Mouse (Mus musculus) embryo, embryonic 9.5 days (tissue): ENCODE data around the gene Gm26558.
A peak's percentile ranks its signal among the peaks of the same experiment; 100 is the strongest.

Experiments
- DNase-seq: peaks from one replicate; pipeline ENCODE4 v3.0.0-alpha.2; 2017; ENCODE audit errors: extremely low spot score

Gene Gm26558

DNA sequence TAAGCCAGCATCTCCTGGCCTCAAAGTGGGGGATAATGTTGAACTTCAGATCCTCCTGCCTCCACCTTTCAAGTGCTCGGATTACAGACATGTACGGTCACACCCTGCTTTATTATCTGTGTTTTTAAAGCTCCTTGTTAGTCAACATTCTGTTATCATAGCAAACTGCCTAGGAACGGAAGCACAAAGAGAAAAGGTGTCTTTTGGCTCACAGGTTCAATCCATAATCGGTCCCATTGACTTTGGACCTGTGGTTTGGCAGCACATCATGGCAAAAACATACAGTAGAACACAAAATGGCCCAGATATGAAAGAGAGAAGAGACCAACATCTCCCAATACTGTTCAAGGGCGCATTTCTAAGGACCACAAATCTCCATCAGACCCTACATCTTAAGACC, 13.6 kb downstream of the Gm26558 start:
- no peak for DNase-seq

GRCm38 (mm10) chr2:70647681-70648080, 14.2 kb downstream of the Gm26558 start:
- no peak for DNase-seq

DNA sequence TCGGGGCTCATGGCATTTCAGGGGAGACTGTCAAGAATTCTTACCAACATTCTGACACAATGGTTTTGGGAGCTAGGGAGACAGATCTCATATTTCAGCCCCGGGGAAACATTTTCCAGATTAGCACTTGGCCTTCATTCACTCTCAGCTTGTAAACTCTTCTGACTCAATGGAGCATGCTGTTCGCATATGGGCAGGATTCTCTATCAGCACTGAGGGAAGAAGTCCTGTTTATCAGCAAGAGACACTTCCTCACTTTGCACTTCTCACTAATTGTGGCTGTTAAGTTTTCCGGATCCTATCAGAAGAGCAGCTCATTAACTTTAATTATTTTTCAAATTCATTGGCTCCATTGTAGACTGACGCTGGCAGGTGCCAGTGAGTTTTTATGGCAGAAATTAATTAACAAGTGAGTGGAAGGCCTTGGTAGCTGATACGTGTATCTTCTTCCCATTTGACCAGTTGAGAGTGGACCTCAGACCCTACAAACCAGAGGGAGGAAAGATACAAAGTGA, 16.6 kb downstream of the Gm26558 start:
- DNase-seq, result no peak

DNA sequence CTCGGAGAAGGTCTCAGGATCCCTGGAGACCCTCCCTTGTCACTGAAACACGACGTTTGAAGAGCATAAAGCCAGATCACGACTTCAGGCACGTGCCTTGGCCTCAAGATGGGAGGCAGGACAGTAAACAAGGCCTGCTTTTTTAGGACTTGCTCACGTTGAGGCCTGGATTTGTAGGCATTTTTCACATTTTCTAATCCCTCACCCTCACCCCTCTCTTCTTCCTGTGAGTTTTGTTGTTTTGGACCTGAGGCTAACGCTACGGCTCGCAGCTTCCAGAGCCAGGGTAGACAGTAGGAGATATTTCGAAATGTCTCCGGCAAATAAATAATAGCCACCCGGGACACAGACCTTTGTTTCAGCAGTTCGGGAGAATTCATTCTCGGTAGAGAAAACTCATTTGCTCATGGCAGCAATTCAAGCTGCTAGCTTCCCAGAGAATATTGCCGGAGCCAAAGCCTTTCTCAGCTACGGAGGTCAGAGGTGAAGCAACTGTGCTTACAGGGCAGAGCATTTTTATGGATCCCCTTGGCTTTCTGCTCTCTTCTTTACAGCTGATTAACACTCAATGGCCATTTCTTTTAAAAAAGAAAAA, 18.8 kb downstream of the Gm26558 start:
- peak; percentile 6 for DNase-seq

- no peak for DNase-seq
These were observed 20.9 kb downstream of the Gm26558 start for GRCm38 (mm10) chr2:70640968-70641367.

GRCm38 (mm10) chr2:70634028-70634690, 27.7 kb downstream of the Gm26558 start:
- DNase-seq, result no peak

DNA sequence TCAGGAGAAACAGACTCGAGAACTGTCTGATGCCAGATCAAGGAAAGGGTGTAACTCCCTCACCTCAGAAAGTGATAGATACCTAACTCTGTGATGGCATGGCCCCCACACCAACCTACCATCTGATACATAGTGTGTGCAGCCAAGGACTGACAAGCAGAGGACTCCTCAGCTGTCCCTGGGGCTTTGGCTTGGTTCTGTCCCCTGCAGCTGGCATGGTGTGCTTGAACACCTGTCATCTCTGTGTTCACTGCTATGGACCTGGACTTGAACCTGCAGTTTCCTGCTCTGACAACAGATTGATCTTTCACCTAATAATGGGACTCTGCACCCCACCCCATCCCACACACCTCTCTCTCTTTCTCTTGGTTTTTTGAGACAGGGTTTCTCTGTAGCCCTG, 29.5 kb downstream of the Gm26558 start:
- DNase-seq, result no peak

DNA sequence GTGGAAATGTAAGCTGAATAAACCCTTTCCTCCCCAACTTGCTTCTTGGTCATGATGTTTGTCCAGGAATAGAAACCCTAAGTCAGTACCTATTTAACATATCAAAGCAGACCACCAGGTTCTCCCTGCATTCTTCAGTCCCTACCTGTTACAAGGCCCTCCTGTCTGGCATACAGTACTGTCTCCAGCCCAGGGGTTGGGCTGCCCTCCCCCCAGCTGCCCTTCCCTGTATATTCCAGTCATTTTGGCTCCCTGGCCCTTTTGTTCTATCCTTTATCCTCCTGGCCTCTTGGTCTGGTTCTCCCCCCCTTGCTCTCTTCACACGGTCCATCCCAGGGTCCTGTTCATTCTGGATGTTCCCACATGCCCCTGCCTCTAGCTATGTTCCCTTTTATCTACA, 30.6 kb downstream of the Gm26558 start:
- DNase-seq, result no peak

DNA sequence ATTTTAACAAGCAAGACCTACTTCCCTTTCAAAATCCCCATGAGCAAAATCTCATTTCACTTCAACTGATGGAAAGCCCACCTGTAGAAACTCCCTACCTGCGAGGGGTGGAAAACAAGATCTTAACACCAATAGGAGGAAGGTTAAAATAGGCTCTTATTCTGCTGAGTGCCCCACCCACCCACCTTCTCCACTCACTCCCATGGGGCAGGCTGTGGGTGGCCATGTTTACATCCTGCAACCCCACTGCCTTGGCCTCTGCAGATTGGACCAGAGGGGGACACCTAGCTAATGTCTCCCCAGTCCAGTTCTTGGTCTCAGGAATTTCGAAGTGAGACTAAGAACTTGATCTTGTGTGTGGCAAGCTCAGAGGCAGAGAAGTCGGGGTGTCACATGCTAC, 32.0 kb downstream of the Gm26558 start:
- DNase-seq, result no peak

GRCm38 (mm10) chr2:70629339-70629761, 32.6 kb downstream of the Gm26558 start:
- DNase-seq, result peak; percentile 33

DNA sequence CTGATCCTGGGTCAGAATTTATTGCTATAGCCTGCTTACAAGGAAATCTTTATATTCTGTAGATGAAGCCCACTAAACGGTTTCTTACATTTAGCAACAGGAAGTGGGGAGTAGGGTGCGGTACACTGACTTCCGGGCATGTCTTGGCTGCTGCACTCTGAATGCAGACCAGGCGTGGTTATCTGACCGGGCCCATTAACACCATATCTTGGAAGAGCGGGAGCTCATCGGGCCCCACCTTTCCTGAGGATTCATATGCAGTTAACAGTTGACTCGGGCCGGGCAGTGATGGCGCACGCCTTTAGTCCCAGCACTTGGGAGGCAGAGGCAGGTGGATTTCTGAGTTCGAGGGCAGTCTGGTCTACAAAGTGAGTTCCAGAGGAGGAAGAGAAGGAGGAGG, 33.5 kb downstream of the Gm26558 start:
- DNase-seq, result no peak

- DNase-seq, result no peak
These were observed 36.1 kb downstream of the Gm26558 start for GRCm38 (mm10) chr2:70625761-70626160.

- DNase-seq, result no peak
These were observed 39.7 kb downstream of the Gm26558 start for GRCm38 (mm10) chr2:70622244-70622643.

DNA sequence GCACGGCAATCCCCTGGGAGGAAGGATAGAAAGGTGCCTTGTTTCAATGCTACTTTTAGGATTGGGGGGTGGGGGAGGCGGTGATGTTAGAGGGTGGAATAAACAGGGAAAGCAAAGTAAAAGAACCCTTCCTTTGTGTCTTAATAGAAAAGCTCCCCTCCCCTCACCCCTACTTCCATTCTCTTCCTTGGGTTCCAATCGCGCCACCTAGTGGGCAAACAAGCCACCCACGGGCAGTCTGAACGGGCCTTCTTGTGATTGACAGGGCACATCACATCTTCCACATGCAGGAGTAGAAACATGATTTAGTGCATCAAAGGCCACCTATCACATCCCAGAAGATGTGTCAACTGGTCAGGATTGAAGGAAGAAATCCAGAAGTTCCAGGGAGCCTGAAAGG, 41.7 kb downstream of the Gm26558 start:
- peak; percentile 64 for DNase-seq

DNA sequence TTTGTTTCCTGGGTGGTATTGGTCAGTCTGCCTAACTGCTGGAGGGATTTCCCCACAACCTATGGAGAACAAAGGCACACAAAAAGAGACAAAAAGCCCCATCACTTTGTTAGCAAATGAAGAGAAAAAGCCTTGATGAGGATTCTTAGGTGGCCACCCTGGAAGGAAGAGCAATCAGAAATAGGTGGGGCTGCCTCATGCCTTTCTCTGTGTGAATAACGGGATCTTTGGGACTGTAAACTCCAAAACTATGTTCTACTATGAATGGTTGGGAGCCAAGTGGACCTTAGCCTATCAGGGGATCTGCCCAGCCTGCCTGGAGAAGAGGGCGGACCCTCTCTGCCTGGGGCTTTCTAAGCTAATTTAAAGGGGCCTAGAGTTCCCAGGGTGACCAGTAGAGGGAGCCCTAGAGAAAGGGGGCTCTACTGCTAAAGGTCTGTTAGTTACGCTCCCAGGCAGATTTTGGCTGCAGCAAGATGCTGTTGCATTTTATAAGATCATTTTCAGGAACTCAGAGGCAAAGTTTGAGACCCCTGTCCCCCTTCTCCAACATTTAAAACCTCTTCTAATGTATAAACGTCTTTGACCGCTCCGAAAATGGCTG, 42.6 kb downstream of the Gm26558 start:
- DNase-seq, result no peak

DNA sequence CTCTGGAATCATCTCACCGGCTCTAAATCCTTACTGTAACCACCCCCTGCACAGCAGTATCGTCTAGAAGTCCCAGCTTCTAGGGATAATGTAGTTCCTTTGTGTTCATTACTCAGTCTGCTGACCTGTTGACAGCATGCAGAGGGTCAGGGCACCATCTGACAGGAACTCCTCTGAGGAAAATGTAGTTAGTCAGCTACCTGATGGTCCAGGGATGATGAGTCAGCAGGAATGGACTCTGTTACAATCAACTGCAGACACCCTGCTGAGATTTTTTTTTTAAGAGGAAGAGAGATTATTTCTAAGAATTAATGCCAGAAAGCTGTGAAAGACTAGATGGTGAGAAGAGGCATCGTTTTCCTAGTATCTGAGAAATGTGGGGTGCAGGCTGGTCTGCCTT, 45.3 kb downstream of the Gm26558 start:
- no peak for DNase-seq

- DNase-seq, result no peak
These were observed 45.8 kb downstream of the Gm26558 start for GRCm38 (mm10) chr2:70616076-70616475.

DNA sequence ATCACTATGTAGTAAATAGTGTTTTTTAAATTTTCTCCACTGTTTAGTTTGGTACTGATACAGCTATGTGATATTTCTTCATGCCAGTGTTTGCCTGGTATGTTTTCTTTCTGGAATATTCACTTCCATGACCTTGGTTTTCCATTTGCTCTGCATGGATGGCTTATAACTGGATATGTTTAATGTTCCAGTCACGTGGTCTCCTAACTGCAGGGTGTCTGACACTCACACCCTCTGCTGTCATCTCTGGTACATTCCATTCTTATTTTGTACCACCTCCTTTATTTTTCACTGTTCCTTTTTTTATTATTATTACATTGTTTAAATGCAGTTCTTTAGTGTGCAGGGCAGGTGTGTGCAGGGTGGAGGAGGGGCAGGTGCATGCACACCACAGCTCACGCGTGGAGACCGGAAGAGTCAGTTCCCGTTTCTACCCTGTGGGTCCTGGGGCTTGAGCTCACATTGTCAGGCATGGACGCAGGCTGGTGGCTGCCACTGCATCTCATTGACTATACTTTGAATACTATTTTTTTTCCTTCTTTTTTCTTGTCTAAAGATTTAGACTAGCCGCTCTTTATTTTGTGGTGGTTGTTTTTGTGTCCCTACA, 47.1 kb downstream of the Gm26558 start:
- DNase-seq, result no peak
